Mouse (Mus musculus): ENCODE results near the gene Serpinb1b.

Serpinb1b gene

GRCm38 (mm10) chr13:33090546-33090945 lies 12.2 kb downstream of the Serpinb1b start:
- DNase-seq (ENCODE audit: low read depth in 1 of 2, low spot score in 2 of 2): no peak

- no peak for DNase-seq (ENCODE audit: low read depth in 1 of 2, low spot score in 2 of 2)
These were observed 12.9 kb downstream of the Serpinb1b start for GRCm38 (mm10) chr13:33091306-33091705.

DNA sequence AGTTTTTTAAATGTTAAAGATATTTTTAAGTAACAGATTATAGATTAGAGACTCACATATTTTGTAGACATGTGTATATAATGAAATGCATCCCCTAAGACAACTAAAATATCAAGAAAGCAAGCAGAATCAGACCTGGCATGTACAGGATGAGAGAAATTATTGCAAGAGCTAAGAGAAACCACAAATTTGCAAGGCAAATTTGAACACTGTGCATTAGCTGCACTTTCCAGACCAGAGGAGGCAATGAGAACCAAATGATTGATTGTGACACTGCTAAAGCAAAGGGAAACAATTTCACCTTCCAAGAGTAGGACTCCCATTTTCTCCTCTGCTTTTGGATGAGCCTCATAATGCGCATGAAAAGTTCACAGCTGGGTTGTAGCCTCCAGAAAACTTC lies 17.2 kb downstream of the Serpinb1b start:
- no peak for DNase-seq (ENCODE audit: low read depth in 1 of 2, low spot score in 2 of 2)

GRCm38 (mm10) chr13:33105626-33106025 lies 27.3 kb downstream of the Serpinb1b start:
- no peak for DNase-seq (ENCODE audit: low read depth in 1 of 2, low spot score in 2 of 2)

- no peak for DNase-seq (ENCODE audit: low read depth in 1 of 2, low spot score in 2 of 2)
These were observed 34.7 kb downstream of the Serpinb1b start for GRCm38 (mm10) chr13:33113054-33113453.

- DNase-seq (ENCODE audit: low read depth in 1 of 2, low spot score in 2 of 2): no peak
These were observed 59.3 kb downstream of the Serpinb1b start for GRCm38 (mm10) chr13:33137717-33138116.

- DNase-seq (ENCODE audit: low read depth in 1 of 2, low spot score in 2 of 2): no peak
These were observed 63.1 kb downstream of the Serpinb1b start for GRCm38 (mm10) chr13:33141435-33141834.

Measured in monocyte, adult 2 months (primary cell).